Mouse (Mus musculus) CH12.LX (cell line): ENCODE results near the gene Lrmda. TPM values are rescaled to one million over a fixed set of nuclear protein-coding genes. Genes with fewer than 3 reads are reported as not detected.

Source experiments
- DNase-seq: peaks from one replicate; pipeline ENCODE4 v3.0.0-alpha.2; 2013; ENCODE audit errors: extremely low read depth
- H3K27ac ChIP-seq: 2 replicates; pipeline ENCODE4 v1.5.1; 2012; ENCODE audit warnings: low read depth, mild to moderate bottlenecking, control low read depth, moderate library complexity; ENCODE audit not compliant: insufficient read depth
- H3K27me3 ChIP-seq: replicated peaks from 2 replicates; pipeline ENCODE3; 2012; ENCODE audit warnings: inconsistent platforms
- H3K36me3 ChIP-seq, 2 experiments: replicated peaks in 1 of 2; 2 replicates each; pipeline versions ENCODE3 to v1.6.1; 2012; ENCODE audit warnings: inconsistent platforms in 1 of 2, low read length in 1 of 2, mild to moderate bottlenecking in 1 of 2, mixed read lengths in 1 of 2, moderate library complexity in 1 of 2; ENCODE audit not compliant: control insufficient read depth in 1 of 2, insufficient read depth in 1 of 2
- H3K4me1 ChIP-seq, 2 experiments: 2 replicates each; pipeline ENCODE4 v1.6.1; 2012; ENCODE audit warnings: inconsistent platforms in 1 of 2, moderate library complexity in 1 of 2; ENCODE audit not compliant: insufficient read depth in 2 of 2, control insufficient read depth in 1 of 2
- H3K4me2 ChIP-seq: 2 replicates; pipeline ENCODE4 v1.6.1; 2012; ENCODE audit warnings: low read depth, mild to moderate bottlenecking, control low read depth; ENCODE audit not compliant: poor library complexity, insufficient read depth, severe bottlenecking
- H3K4me3 ChIP-seq, 3 experiments: fragments of 150-350 bp in 1 of 3; sonication (generic) in 1 of 3; replicated peaks in 1 of 3; 2 replicates each; pipeline versions ENCODE3 to v1.5.1; 2011 to 2012; ENCODE audit warnings: low read depth in 2 of 3, low read length in 2 of 3, mild to moderate bottlenecking in 2 of 3, moderate library complexity in 2 of 3, control low read depth in 1 of 3, improper control_type of control experiment in 1 of 3, inconsistent platforms in 1 of 3, mixed read lengths in 1 of 3; ENCODE audit not compliant: poor library complexity in 1 of 3
- H3K79me2 ChIP-seq: replicated peaks from 2 replicates; pipeline ENCODE4 v1.6.1; 2012; ENCODE audit warnings: mild to moderate bottlenecking, moderate library complexity; ENCODE audit not compliant: control insufficient read depth, poor library complexity, insufficient read depth, severe bottlenecking; ENCODE audit errors: extremely low read depth
- H3K9ac ChIP-seq: 2 replicates; pipeline ENCODE4 v1.6.1; 2012; ENCODE audit warnings: low read depth, mild to moderate bottlenecking, control low read depth, moderate library complexity; ENCODE audit not compliant: insufficient read depth
- H3K9me3 ChIP-seq: replicated peaks from 2 replicates; pipeline ENCODE3; 2012; ENCODE audit warnings: low read length, inconsistent platforms, mixed read lengths
- BHLHE40 ChIP-seq: IDR thresholded peaks from 2 replicates; pipeline ENCODE4 v1.6.1; 2011; ENCODE audit warnings: mild to moderate bottlenecking, low read depth, low read length, improper control_type of control experiment
- CTCF ChIP-seq, 2 experiments: IDR thresholded peaks in 1 of 2; conservative IDR thresholded peaks in 1 of 2; 2 replicates each; pipeline ENCODE4 v1.5.1; 2011 to 2012; ENCODE audit warnings: low read depth in 2 of 2, low read length in 2 of 2, improper control_type of control experiment in 1 of 2, inconsistent platforms in 1 of 2, mild to moderate bottlenecking in 1 of 2, moderate library complexity in 1 of 2
- E2F4 ChIP-seq: IDR thresholded peaks from 2 replicates; pipeline ENCODE4 v1.6.1; 2011; ENCODE audit warnings: low read depth, low read length, improper control_type of control experiment; ENCODE audit not compliant: insufficient replicate concordance
- EP300 ChIP-seq: IDR thresholded peaks from 2 replicates; pipeline ENCODE4 v1.6.1; 2011; ENCODE audit warnings: low read length, improper control_type of control experiment
- ETS1 ChIP-seq: conservative IDR thresholded peaks from 2 replicates; pipeline ENCODE4 v1.6.1; 2012; ENCODE audit warnings: low read depth, mild to moderate bottlenecking, inconsistent platforms, low read length, improper control_type of control experiment, moderate library complexity
- GABPA ChIP-seq: IDR thresholded peaks from 2 replicates; pipeline ENCODE4 v1.6.1; 2012; ENCODE audit warnings: low read depth, low read length, improper control_type of control experiment, inconsistent platforms; ENCODE audit not compliant: insufficient replicate concordance
- HCFC1 ChIP-seq: IDR thresholded peaks from 2 replicates; pipeline ENCODE4 v1.6.1; 2012; ENCODE audit warnings: low read depth, mild to moderate bottlenecking, inconsistent platforms, low read length, improper control_type of control experiment
- IRF4 ChIP-seq: IDR thresholded peaks from 2 replicates; pipeline ENCODE4 v1.6.1; 2014; ENCODE audit warnings: low read depth, mild to moderate bottlenecking, inconsistent platforms, low read length, improper control_type of control experiment
- MAX ChIP-seq: IDR thresholded peaks from 2 replicates; pipeline ENCODE4 v1.6.1; 2011; ENCODE audit warnings: low read length, improper control_type of control experiment
- POLR2AphosphoS2 ChIP-seq: IDR thresholded peaks from 2 replicates; pipeline ENCODE4 v1.6.1; 2011; ENCODE audit warnings: low read depth, low read length, improper control_type of control experiment
- RAD21 ChIP-seq: IDR thresholded peaks from 2 replicates; pipeline ENCODE4 v1.6.1; 2011; ENCODE audit warnings: low read depth, mild to moderate bottlenecking, low read length, improper control_type of control experiment, moderate library complexity
- TBP ChIP-seq: conservative IDR thresholded peaks from 2 replicates; pipeline ENCODE4 v1.6.1; 2011; ENCODE audit warnings: low read depth, low read length, improper control_type of control experiment
- TCF12 ChIP-seq: IDR thresholded peaks from 2 replicates; pipeline ENCODE4 v1.6.1; 2014; ENCODE audit warnings: low read depth, mild to moderate bottlenecking, inconsistent platforms, low read length, improper control_type of control experiment
- USF1 ChIP-seq: IDR thresholded peaks from 2 replicates; pipeline ENCODE4 v1.6.1; 2014; ENCODE audit warnings: low read depth, mild to moderate bottlenecking, inconsistent platforms, low read length, improper control_type of control experiment
- ZKSCAN1 ChIP-seq: IDR thresholded peaks from 2 replicates; pipeline ENCODE4 v1.6.1; 2012; ENCODE audit warnings: low read depth, inconsistent platforms, low read length, improper control_type of control experiment, borderline replicate concordance
- ZMIZ1 ChIP-seq: IDR thresholded peaks from 2 replicates; pipeline ENCODE4 v1.6.1; 2012; ENCODE audit warnings: low read depth, mild to moderate bottlenecking, inconsistent platforms, low read length, improper control_type of control experiment
- ZNF384 ChIP-seq: IDR thresholded peaks from 2 replicates; pipeline ENCODE4 v1.6.1; 2012; ENCODE audit warnings: low read depth, low read length, improper control_type of control experiment, inconsistent platforms
- dilution Hi-C: fragments of 300-500 bp; cut with MboI; formaldehyde crosslinking; loops from 2 replicates; pipeline ENCODE4 v1.14.3; 2020; ENCODE audit warnings: low sequenced_read_pairs; ENCODE audit not compliant: extremely low pct_unique_long_range_greater_than_20kb, extremely low pct_ligation_motif_present
- in situ Hi-C: fragments of 300-500 bp; cut with MboI; formaldehyde crosslinking; loops from 3 replicates; pipeline ENCODE4 v1.14.3; 2019; ENCODE audit warnings: low sequenced_read_pairs, low pct_ligation_motif_present, low pct_unique_long_range_greater_than_20kb, mixed read lengths
- polyA plus RNA-seq: library from polyadenylated mRNA; unstranded; fragments of >175 nt; gene quantifications from 2 replicates; pipeline ENCODE4 v1.2.1, GENCODE M21; 2012; ENCODE audit warnings: low read depth; ENCODE audit not compliant: insufficient read length
- total RNA-seq, 2 experiments: library from RNA; depleted of rRNA; stranded (reverse); fragments of 300-350 nt in 1 of 2; fragments of >200 nt in 1 of 2; gene quantifications; 2 replicates each; pipeline ENCODE4 v1.2.3; 2012 to 2014

Lrmda gene
- total and polyA plus RNA-seq, 3 experiments = 0.89 to 3.7 (median 1.9) TPM

DNA sequence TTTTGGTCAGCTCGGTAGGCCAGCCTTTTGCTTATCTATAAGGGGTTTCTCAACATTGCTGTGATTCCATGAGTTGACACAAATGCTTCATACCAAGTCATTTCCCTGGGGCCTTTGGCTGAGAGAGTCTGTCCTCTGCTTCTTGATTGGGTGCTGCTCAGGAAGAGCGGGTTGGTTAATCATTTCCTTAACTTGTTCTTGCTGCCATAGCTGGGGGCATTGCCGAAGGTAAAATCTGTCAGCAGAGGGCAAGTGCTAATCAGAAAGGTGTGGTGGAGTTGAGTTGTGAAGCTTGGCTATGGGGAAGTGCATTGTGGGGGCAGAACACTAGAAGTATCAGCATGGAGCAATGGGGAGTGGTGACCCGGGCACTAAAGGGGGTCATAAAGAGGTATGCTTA, 106.8 kb downstream of the Lrmda start:
- H3K9me3 ChIP-seq = no peaks in the 10 kb centered on the region
- no peak overlapping the region for H3K27ac ChIP-seq
- no peaks in the 10 kb centered on the region for H3K36me3 ChIP-seq
- dilution Hi-C loops = no loop called here
- H3K4me2 ChIP-seq = no peak overlapping the region
- no peak overlapping the region for H3K9ac ChIP-seq
- in situ Hi-C loops = no loop called here
- no peak overlapping the region for H3K4me3 ChIP-seq
- TF ChIP-seq ZNF384 (no peak), MAX (no peak), ZMIZ1 (no peak), TBP (no peak), HCFC1 (no peak), E2F4 (no peak), ZKSCAN1 (no peak), TCF12 (no peak), USF1 (no peak), RAD21 (no peak), POLR2AphosphoS2 (no peak), GABPA (no peak), IRF4 (no peak), BHLHE40 (no peak), EP300 (no peak)
- no peaks in the 10 kb centered on the region for H3K27me3 ChIP-seq
- no peak for DNase-seq
- H3K79me2 ChIP-seq = no peaks in the 10 kb centered on the region
- H3K4me1 ChIP-seq = no peaks in the 10 kb centered on the region

DNA sequence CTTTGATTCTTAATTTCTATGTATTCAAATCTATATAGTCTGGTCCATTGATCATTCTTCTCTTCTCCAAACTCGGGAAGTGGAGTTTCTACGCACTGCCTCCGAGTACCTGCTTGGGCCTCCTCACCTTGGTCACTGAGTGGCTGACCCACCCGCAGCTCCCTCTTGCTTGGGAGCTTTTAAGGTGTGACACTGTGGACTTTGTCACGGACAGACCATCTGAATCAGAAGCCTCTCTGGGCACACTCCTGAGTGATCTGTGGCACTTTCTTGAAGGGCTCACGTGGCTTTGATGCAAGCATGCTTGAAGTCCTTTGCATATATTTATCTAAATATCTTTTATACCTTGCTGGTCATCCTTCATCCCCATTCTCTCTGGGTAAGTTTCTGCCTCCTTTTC, 107.3 kb downstream of the Lrmda start:
- Histone ChIP-seq H3K27me3 (no peaks in the 10 kb centered on the region), H3K4me2 (no peak overlapping the region), H3K4me1 (no peaks in the 10 kb centered on the region), H3K79me2 (no peaks in the 10 kb centered on the region), H3K36me3 (no peaks in the 10 kb centered on the region), H3K9ac (no peak overlapping the region), H3K27ac (no peak overlapping the region), H3K9me3 (no peaks in the 10 kb centered on the region), H3K4me3 (no peak overlapping the region)
- dilution Hi-C loops = no loop called here
- in situ Hi-C loops = no loop called here
- TF ChIP-seq CTCF (conservative IDR thresholded peaks at IDR 0.05 in 1 of 2, IDR thresholded peaks at IDR 0.05 in 1 of 2; ENCODE audit: low read depth in 2 of 2, low read length in 2 of 2) (no peak), ETS1 (no peak)
- no peak for DNase-seq
